Mouse (Mus musculus) midbrain, embryonic 16.5 days (tissue): Measurements from ENCODE around the gene Ppp6r3. TPM values are rescaled to one million over a fixed set of nuclear protein-coding genes. Genes with fewer than 3 reads are reported as not detected.

Experiments
- ATAC-seq: fragments of 200-750 bp; cut with Nextera tagmentation; 2 replicates; pipeline ENCODE4 v1.8.0; 2017; ENCODE audit warnings: moderate TSS enrichment
- H3K27ac ChIP-seq: fragments of 300-500 bp; sonication (generic); 2 replicates; pipeline ENCODE4 v1.5.1; 2014; ENCODE audit warnings: mild to moderate bottlenecking, low read length, mixed read lengths
- H3K27me3 ChIP-seq: fragments of 300-500 bp; sonication (generic); 2 replicates; pipeline ENCODE4 v1.6.1; 2014; ENCODE audit warnings: low read depth, low read length, mixed read lengths; ENCODE audit not compliant: control insufficient read depth, insufficient read depth
- H3K36me3 ChIP-seq: fragments of 300-500 bp; sonication (generic); 2 replicates; pipeline ENCODE4 v1.6.1; 2014; ENCODE audit warnings: mild to moderate bottlenecking, low read length, moderate library complexity, mixed read lengths; ENCODE audit not compliant: control insufficient read depth, insufficient read depth
- H3K4me1 ChIP-seq: fragments of 300-500 bp; sonication (generic); 2 replicates; pipeline ENCODE4 v1.6.1; 2014; ENCODE audit warnings: mild to moderate bottlenecking, low read length, mixed read lengths; ENCODE audit not compliant: control insufficient read depth, insufficient read depth
- H3K4me2 ChIP-seq: fragments of 300-500 bp; sonication (generic); 2 replicates; pipeline ENCODE4 v1.6.1; 2014; ENCODE audit warnings: mild to moderate bottlenecking, low read length, mixed read lengths
- H3K4me3 ChIP-seq: fragments of 300-500 bp; sonication (generic); 2 replicates; pipeline ENCODE4 v1.5.1; 2014; ENCODE audit warnings: low read depth, mild to moderate bottlenecking, low read length, moderate library complexity, mixed read lengths
- H3K9ac ChIP-seq: fragments of 300-500 bp; sonication (generic); 2 replicates; pipeline ENCODE4 v1.6.1; 2014; ENCODE audit warnings: low read depth, low read length, mixed read lengths
- H3K9me3 ChIP-seq: fragments of 300-500 bp; sonication (generic); replicated peaks from 2 replicates; pipeline ENCODE4 v1.6.1; 2014; ENCODE audit warnings: mild to moderate bottlenecking, low read length, mixed read lengths; ENCODE audit not compliant: control insufficient read depth, poor library complexity, severe bottlenecking
- WGBS: fragments of 180-500 bp; shearing (Covaris S2); extraction: QIAGEN DNeasy Blood & Tissue Kit; methylation state at CpG from one replicate; pipeline ENCODE4 v1.1.7; 2014; 5-methylcytosine and 5-hydroxymethylcytosine counted together
- polyA plus RNA-seq: library from polyadenylated mRNA; unstranded; fragments of >200 nt; fragmentation: Nextera tagmentation; extraction: Ambion mirVana; gene quantifications from 2 replicates; pipeline ENCODE4 v1.2.1, GENCODE M21; 2015

Gene Ppp6r3
- polyA plus RNA-seq, 1 experiment from 2014 or later = 56.9 TPM

- no peak overlapping the region for H3K27ac ChIP-seq
- H3K36me3 ChIP-seq = no peaks in the 10 kb centered on the region
- 23% methylated on average over 7 of the region's 7 CpGs for WGBS
- no peak overlapping the region for H3K4me3 ChIP-seq
- ATAC-seq = no peak
- no peaks in the 10 kb centered on the region for H3K9me3 ChIP-seq
- no peaks in the 10 kb centered on the region for H3K27me3 ChIP-seq
- no peak overlapping the region for H3K4me2 ChIP-seq
- H3K9ac ChIP-seq = no peak overlapping the region
- peaks cover 5% of the 10 kb centered on the region; the same call in 1 of the 2 replicates for H3K4me1 ChIP-seq
These were observed 5.8 kb upstream of the Ppp6r3 start for GRCm38 (mm10) chr19:3581326-3581725.

DNA sequence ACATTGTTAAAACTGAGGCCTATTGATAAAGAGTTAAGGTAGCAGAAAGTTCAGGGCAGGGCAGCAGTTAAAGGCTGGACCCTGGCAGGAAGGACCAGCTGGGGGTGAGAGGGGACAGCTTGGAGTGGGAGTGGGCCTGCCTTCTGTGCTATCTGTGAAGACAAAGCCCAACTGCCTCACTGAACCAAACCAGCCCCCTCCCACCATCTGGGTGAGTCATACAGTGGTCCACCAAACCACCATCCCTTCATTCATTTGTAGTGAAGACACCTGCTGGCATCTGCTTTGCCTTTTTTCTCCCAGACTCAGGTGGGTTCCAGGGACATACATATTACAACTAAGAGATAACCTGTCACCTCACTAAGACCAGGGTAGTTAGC lies 2.4 kb upstream of the Ppp6r3 start:
- no peaks in the 10 kb centered on the region for H3K27me3 ChIP-seq
- no peak for ATAC-seq
- H3K4me2 ChIP-seq = no peak overlapping the region
- H3K9ac ChIP-seq = no peak overlapping the region
- H3K36me3 ChIP-seq = no peaks in the 10 kb centered on the region
- H3K4me3 ChIP-seq = no peak overlapping the region
- H3K27ac ChIP-seq = no peak overlapping the region
- no peaks in the 10 kb centered on the region for H3K9me3 ChIP-seq
- peaks cover 21% of the 10 kb centered on the region for H3K4me1 ChIP-seq

DNA sequence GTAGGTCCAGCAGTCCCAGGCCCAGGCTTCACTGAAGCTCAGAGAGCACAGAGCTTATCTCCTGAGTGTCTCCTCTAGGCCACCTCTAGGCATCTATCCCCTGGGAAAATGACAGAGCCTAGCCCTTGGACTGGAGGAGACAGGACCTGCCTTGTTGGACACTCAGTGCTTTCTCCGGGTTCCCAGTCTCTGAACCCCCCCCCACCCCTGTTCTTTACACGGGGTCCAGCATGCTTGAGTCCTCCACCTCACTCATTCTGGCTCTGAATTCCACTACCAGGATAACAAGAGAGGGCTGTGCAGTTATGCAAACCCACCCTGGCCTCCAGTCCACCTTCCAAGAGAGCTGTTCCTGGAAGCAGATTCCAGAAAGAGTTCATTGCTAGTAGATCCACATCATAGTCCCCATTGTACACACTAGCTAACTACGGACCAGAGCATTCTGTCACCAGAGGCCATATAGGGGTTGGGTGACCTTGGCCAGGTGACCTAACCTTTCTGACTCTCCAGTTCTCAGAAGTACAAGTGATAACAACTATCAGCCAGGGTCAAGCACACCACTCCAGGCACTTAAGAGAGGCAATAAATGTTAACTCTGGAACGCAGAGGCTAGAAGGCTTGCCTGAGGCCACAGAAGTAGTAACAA lies 1.8 kb upstream of the Ppp6r3 start:
- H3K4me1 ChIP-seq = peaks cover 21% of the 10 kb centered on the region
- H3K4me2 ChIP-seq = no peak overlapping the region
- ATAC-seq = no peak
- no peak overlapping the region for H3K4me3 ChIP-seq
- no peaks in the 10 kb centered on the region for H3K36me3 ChIP-seq
- no peaks in the 10 kb centered on the region for H3K9me3 ChIP-seq
- H3K27me3 ChIP-seq = no peaks in the 10 kb centered on the region
- no peak overlapping the region for H3K9ac ChIP-seq
- 90% methylated on average over 4 of the region's 4 CpGs for WGBS
- H3K27ac ChIP-seq = no peak overlapping the region

- no peak; the same call in 1 of the 2 replicates for ATAC-seq
- WGBS = 73% methylated on average over 5 of the region's 5 CpGs
These were observed 1.1 kb upstream of the Ppp6r3 start for GRCm38 (mm10) chr19:3576451-3577264.

GRCm38 (mm10) chr19:3575276-3575631 lies 295 bp downstream of the Ppp6r3 start:
- H3K4me1 ChIP-seq = peaks cover 21% of the 10 kb centered on the region
- H3K27ac ChIP-seq = peak overlapping the region; percentile 95
- no peaks in the 10 kb centered on the region for H3K27me3 ChIP-seq
- peak overlapping the region; percentile 65 for H3K4me2 ChIP-seq
- under 1% methylated on average over 47 of the region's 50 CpGs for WGBS
- peak overlapping the region; percentile 90 for H3K9ac ChIP-seq
- peak; percentile 50 for ATAC-seq
- peak overlapping the region; percentile 87 for H3K4me3 ChIP-seq
- no peaks in the 10 kb centered on the region for H3K36me3 ChIP-seq
- no peaks in the 10 kb centered on the region for H3K9me3 ChIP-seq

More at GRCm38 (mm10) chr19:3576451-3577264, 1.1 kb upstream of the Ppp6r3 start:
- peak overlapping the region; percentile 87 for H3K4me3 ChIP-seq
- H3K4me1 ChIP-seq = peaks cover 21% of the 10 kb centered on the region
- H3K9me3 ChIP-seq = no peaks in the 10 kb centered on the region
- peak overlapping the region; percentile 45 for H3K9ac ChIP-seq
- H3K4me2 ChIP-seq = peak overlapping the region; percentile 55
- H3K27ac ChIP-seq = peak overlapping the region; percentile 95
- no peaks in the 10 kb centered on the region for H3K36me3 ChIP-seq
- H3K27me3 ChIP-seq = no peaks in the 10 kb centered on the region

DNA sequence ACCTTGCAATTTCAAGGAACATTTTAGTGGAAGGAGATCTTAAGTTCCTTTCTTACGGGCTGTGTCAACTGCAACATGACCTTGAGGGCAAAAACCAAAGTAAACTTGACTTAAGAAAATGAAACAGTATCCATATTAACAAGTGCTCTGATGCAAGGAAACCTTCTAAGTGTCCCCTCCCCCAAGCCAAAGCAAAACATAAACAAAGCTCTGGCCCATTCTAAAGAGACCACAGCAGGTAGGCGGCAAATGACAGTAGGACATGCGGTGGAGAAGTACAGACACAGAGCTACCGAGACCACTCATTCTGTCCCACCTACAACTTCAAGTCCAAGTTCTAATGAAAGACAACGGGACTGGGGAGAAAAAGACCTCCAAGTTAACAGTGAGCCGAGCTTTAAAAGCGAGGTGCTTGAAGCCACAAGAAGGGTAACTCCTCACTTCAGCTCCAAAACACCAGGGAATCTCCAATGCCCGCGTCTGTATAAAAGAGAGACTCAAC lies 905 bp downstream of the Ppp6r3 start:
- H3K27me3 ChIP-seq = no peaks in the 10 kb centered on the region
- peaks cover 21% of the 10 kb centered on the region for H3K4me1 ChIP-seq
- H3K36me3 ChIP-seq = no peaks in the 10 kb centered on the region
- 3% methylated on average over 9 of the region's 9 CpGs for WGBS
- H3K4me2 ChIP-seq = peak overlapping the region; percentile 65
- H3K27ac ChIP-seq = peak overlapping the region; percentile 95; the same call in 1 of the 2 replicates
- H3K9ac ChIP-seq = peak overlapping the region; percentile 90
- peak overlapping the region; percentile 87 for H3K4me3 ChIP-seq
- no peaks in the 10 kb centered on the region for H3K9me3 ChIP-seq
- no peak for ATAC-seq

DNA sequence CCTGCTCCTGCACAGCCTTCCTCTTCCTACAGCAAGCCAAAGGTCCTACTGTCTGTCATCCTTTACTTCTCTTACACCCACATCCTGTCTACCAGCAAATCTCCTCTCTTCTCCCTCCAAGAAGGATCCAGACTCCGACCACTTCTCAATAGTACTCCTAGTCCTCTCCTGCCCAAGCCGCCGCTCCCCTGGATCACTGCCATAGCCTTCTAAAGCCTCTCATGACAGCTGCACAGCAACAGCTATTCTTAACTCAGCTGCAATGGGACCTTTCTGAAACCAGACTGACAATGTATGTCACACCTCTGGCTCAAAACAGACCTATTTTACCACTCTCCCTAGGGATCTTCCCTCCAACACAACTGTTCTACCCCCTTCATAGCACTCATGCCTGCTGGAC lies 11.2 kb downstream of the Ppp6r3 start:
- H3K9ac ChIP-seq = no peak overlapping the region
- no peaks in the 10 kb centered on the region for H3K27me3 ChIP-seq
- no peaks in the 10 kb centered on the region for H3K9me3 ChIP-seq
- WGBS = 79% methylated on average over 3 of the region's 3 CpGs
- H3K4me3 ChIP-seq = no peak overlapping the region
- peaks cover 11% of the 10 kb centered on the region for H3K4me1 ChIP-seq
- no peaks in the 10 kb centered on the region for H3K36me3 ChIP-seq
- no peak for ATAC-seq
- H3K4me2 ChIP-seq = no peak overlapping the region
- H3K27ac ChIP-seq = no peak overlapping the region

GRCm38 (mm10) chr19:3562752-3563151 lies 12.8 kb downstream of the Ppp6r3 start:
- Histone ChIP-seq H3K27me3 (no peaks in the 10 kb centered on the region), H3K9ac (no peak overlapping the region), H3K4me3 (no peak overlapping the region), H3K9me3 (no peaks in the 10 kb centered on the region), H3K4me1 (peaks cover 8% of the 10 kb centered on the region), H3K36me3 (no peaks in the 10 kb centered on the region), H3K4me2 (no peak overlapping the region), H3K27ac (no peak overlapping the region)
- 89% methylated on average over 6 of the region's 6 CpGs for WGBS
- ATAC-seq = no peak

- ATAC-seq = no peak
- WGBS = 96% methylated on average over 2 of the region's 2 CpGs
These were observed 13.3 kb downstream of the Ppp6r3 start for GRCm38 (mm10) chr19:3562298-3562697.

More at GRCm38 (mm10) chr19:3562298-3562697, 13.3 kb downstream of the Ppp6r3 start:
- Histone ChIP-seq H3K27me3 (no peaks in the 10 kb centered on the region), H3K9me3 (no peaks in the 10 kb centered on the region), H3K4me1 (peaks cover 8% of the 10 kb centered on the region), H3K4me2 (no peak overlapping the region), H3K9ac (no peak overlapping the region), H3K27ac (no peak overlapping the region), H3K36me3 (no peaks in the 10 kb centered on the region), H3K4me3 (no peak overlapping the region)
